Mouse (Mus musculus) liver, embryonic 16.5 days (tissue): ENCODE measurements at regions not wholly inside any gene's neighbourhood (a gene's known extent, or its start where the extent isn't known, plus 50 kb on each side); places are given as distances from the start of the nearest gene placed in this dataset.

ENCODE experiments used
- ATAC-seq: fragments of 200-750 bp; cut with Nextera tagmentation; 2 replicates; pipeline ENCODE4 v1.8.0; 2017; ENCODE audit warnings: low read depth, mild to moderate bottlenecking, moderate number of reproducible peaks, moderate library complexity
- H3K27ac ChIP-seq: fragments of 300-500 bp; sonication (generic); 2 replicates; pipeline ENCODE4 v1.5.1; 2014; ENCODE audit warnings: mild to moderate bottlenecking, low read length
- H3K27me3 ChIP-seq: fragments of 300-500 bp; sonication (generic); 2 replicates; pipeline ENCODE4 v1.6.1; 2014; ENCODE audit warnings: low read depth, low read length, mixed read lengths; ENCODE audit not compliant: control insufficient read depth, insufficient read depth
- H3K36me3 ChIP-seq: fragments of 300-500 bp; sonication (generic); 2 replicates; pipeline ENCODE4 v1.6.1; 2014; ENCODE audit warnings: mild to moderate bottlenecking; ENCODE audit not compliant: control insufficient read depth, insufficient read depth
- H3K4me1 ChIP-seq: fragments of 300-500 bp; sonication (generic); 2 replicates; pipeline ENCODE4 v1.6.1; 2014; ENCODE audit warnings: low read depth, low read length, mixed read lengths; ENCODE audit not compliant: control insufficient read depth
- H3K4me2 ChIP-seq: fragments of 300-500 bp; sonication (generic); 2 replicates; pipeline ENCODE4 v1.6.1; 2014; ENCODE audit warnings: low read depth, low read length, mixed read lengths
- H3K4me3 ChIP-seq: fragments of 300-500 bp; sonication (generic); 2 replicates; pipeline ENCODE4 v1.5.1; 2014; ENCODE audit warnings: low read depth, mild to moderate bottlenecking, low read length
- H3K9ac ChIP-seq: fragments of 300-500 bp; sonication (generic); 2 replicates; pipeline ENCODE4 v1.6.1; 2014; ENCODE audit warnings: low read depth, low read length
- H3K9me3 ChIP-seq: fragments of 300-500 bp; sonication (generic); replicated peaks from 2 replicates; pipeline ENCODE4 v1.6.1; 2016; ENCODE audit warnings: low read length; ENCODE audit not compliant: control insufficient read depth
- WGBS: fragments of 180-500 bp; shearing (Covaris S2); extraction: QIAGEN DNeasy Blood & Tissue Kit; methylation state at CpG from one replicate; pipeline ENCODE4 v1.1.7; 2014; ENCODE audit not compliant: insufficient replicate concordance; 5-methylcytosine and 5-hydroxymethylcytosine counted together

GRCm38 (mm10) chr11:45799732-45800386 is 52.0 kb upstream of the Clint1 start:
- WGBS: 42% methylated on average over 9 of the region's 9 CpGs
- Histone ChIP-seq H3K9ac (no peak overlapping the region), H3K36me3 (no peaks in the 10 kb centered on the region), H3K9me3 (no peaks in the 10 kb centered on the region), H3K4me2 (no peak overlapping the region), H3K27me3 (no peaks in the 10 kb centered on the region), H3K4me3 (no peak overlapping the region), H3K4me1 (peaks cover 41% of the 10 kb centered on the region), H3K27ac (no peak overlapping the region)
- peak; percentile 40; the same call in 1 of the 2 replicates for ATAC-seq
